Mouse (Mus musculus): Measurements from ENCODE around the gene Cntnap4.

GRCm38 (mm10) chr8:112747296-112747695 lies 177.5 kb downstream of the Cntnap4 start:
- TF ChIP-seq USF1 (IDR thresholded peaks at IDR 0.05; ENCODE audit: low read depth) (no peak), POLR2A (IDR thresholded peaks at IDR 0.05; ENCODE audit: insufficient read length, low read depth) (no peak)
